Mouse (Mus musculus): ENCODE data around the gene Mfsd8. TPM values are rescaled to one million over a fixed set of nuclear protein-coding genes. Genes with fewer than 3 reads are reported as not detected.

Mfsd8 gene
- total RNA-seq, 2 experiments from 2014 or later = 3.2 to 20.2 TPM

Other genes starting within 250 kb of the Mfsd8 start
- gene Slc25a31, start 138.0 kb downstream of the Mfsd8 start, total RNA-seq (2014; fragmentation: Nextera tagmentation) = not detected in 2 replicates
- gene Slc25a31, start 138.0 kb downstream of the Mfsd8 start, total RNA-seq (2017) = not detected in 2 replicates
- gene Hspa4l, start 102.4 kb downstream of the Mfsd8 start, total RNA-seq (2014; fragmentation: Nextera tagmentation) = 48.6 and 53.6 TPM in 2 replicates
- gene Hspa4l, start 102.4 kb downstream of the Mfsd8 start, total RNA-seq (2017) = 63.4 and 75.8 TPM in 2 replicates
- gene Plk4, start 46.9 kb downstream of the Mfsd8 start, total RNA-seq (2014; fragmentation: Nextera tagmentation) = 52.2 and 57.5 TPM in 2 replicates
- gene Plk4, start 46.9 kb downstream of the Mfsd8 start, total RNA-seq (2017) = 87.5 and 111 TPM in 2 replicates
- gene Abhd18, start 84 bp upstream of the Mfsd8 start, total RNA-seq (2014; fragmentation: Nextera tagmentation) = 6.1 and 7.0 TPM in 2 replicates
- gene Abhd18, start 84 bp upstream of the Mfsd8 start, total RNA-seq (2017) = 3.6 and 10.6 TPM in 2 replicates
- not detected in 2 replicates for gene 1700034I23Rik, start 55.7 kb upstream of the Mfsd8 start, total RNA-seq (2014; fragmentation: Nextera tagmentation)
- not detected in 2 replicates for gene 1700034I23Rik, start 55.7 kb upstream of the Mfsd8 start, total RNA-seq (2017)
- 45.1 and 46.2 TPM in 2 replicates for gene Larp1b, start 102.9 kb upstream of the Mfsd8 start, total RNA-seq (2014; fragmentation: Nextera tagmentation)
- 87.9 and 89.4 TPM in 2 replicates for gene Larp1b, start 102.9 kb upstream of the Mfsd8 start, total RNA-seq (2017)
- gene Pgrmc2, start 236.2 kb upstream of the Mfsd8 start, total RNA-seq (2014; fragmentation: Nextera tagmentation) = 26.1 and 40.8 TPM in 2 replicates
- gene Pgrmc2, start 236.2 kb upstream of the Mfsd8 start, total RNA-seq (2017) = 17.3 and 19.4 TPM in 2 replicates

Measured in megakaryocyte-erythroid progenitor cell, adult 5-6 weeks (primary cell).